Mouse (Mus musculus) gastrocnemius, postnatal 25 days (tissue): ENCODE results near the gene Smyd2. TPM values are rescaled to one million over a fixed set of nuclear protein-coding genes. Genes with fewer than 3 reads are reported as not detected.

Source experiments
- DNase-seq: peaks from one replicate; pipeline ENCODE4 v3.0.0; 2022
- long read RNA-seq, 2 experiments: library from polyadenylated mRNA; stranded (forward); transcript quantifications; one replicate each; pipeline ENCODE4 v2.0.0; 2021
- total RNA-seq, 2 experiments: library from RNA; stranded (reverse); gene quantifications; 1 replicate in 1 of 2; 2 replicates in 1 of 2; pipeline ENCODE4 v1.2.3; 2021

Gene Smyd2
- total RNA-seq = 100 to 1,000 TPM; 124 to 197 TPM
- long read RNA-seq, experiment 1, transcript Smyd2-203 (2 exons, 489 nt) = minor isoform, 12 of 256 reads
- long read RNA-seq, experiment 1, transcript Smyd2-201 (12 exons, 1,680 nt) = major isoform, 174 of 256 reads
- long read RNA-seq, experiment 1, partial matches to known transcripts = 25 of 256 reads
- long read RNA-seq, experiment 1, other reads (novel, unspliced or antisense) = 43 of 256 reads
- long read RNA-seq, experiment 2, transcript Smyd2-201 (12 exons, 1,680 nt) = major isoform, 219 of 292 reads
- long read RNA-seq, experiment 2, transcript Smyd2-203 (2 exons, 489 nt) = minor isoform, 18 of 292 reads
- long read RNA-seq, experiment 2, partial matches to known transcripts = 20 of 292 reads
- long read RNA-seq, experiment 2, other reads (novel, unspliced or antisense) = 33 of 292 reads

DNA sequence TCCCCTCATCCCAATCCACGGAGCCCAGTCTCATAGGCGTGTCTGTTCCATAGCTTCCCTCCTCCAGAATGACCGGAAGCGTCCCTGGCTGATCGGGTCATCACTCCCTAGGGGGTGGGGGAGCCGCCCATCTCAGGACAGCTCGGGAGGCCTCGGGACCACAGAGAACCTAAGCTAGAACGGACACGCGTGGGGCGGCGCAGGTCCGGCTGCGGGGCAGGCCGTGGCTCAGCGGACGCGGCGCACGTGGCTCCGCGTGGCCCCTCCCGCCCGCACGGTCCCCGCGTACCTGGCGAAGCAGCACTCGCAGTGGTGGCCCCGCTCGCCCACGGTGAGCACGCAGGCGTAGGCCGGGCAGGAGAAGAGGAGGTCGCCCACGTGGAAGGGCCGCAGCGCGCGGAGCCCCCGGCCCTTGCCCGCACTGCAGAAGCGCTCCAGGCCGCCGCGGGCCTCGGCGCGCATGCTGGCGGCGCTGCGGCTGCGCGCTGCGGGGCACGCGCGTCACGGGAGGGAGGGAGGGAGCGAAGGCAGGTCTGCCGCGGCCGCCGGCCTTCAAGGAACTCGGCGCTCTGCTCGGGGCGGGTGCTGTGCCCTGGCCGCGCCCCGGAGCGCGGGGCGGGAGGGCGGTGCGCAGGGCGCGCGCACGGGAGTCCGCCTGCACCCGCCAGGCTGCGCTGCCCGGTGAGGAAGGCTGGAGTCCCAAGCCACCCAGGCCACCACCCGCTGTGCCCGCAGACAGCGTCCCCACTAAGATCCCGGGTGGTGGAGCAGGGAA is at the start of gene Smyd2:
Smyd2 (minus strand) TSS at position 546 of the 775 bp plus-strand sequence.
- peak; percentile 83 for DNase-seq

- peak; percentile 33 for DNase-seq
These were observed 48.2 kb upstream of the Smyd2 start for GRCm38 (mm10) chr1:189970381-189970780.

DNA sequence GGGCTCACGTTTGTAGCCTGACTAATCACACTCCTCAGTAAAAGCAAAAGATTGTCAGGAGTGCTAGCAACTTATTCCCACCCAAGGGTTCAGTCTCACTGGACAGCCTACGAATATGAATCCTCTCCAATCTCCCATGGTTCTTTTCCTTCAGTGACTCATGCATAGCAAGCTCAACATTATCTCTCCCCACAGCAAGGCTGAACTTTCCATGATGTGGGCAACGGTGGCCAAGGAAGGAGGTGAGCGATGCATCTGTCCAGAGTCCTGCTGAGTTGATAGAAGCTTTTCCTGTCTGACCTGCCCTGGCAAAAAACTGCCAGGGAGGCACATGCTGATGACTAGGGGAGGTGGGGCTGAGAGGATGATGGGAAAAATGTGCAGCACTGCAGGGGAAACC is 45.9 kb upstream of the Smyd2 start:
- DNase-seq = no peak

DNA sequence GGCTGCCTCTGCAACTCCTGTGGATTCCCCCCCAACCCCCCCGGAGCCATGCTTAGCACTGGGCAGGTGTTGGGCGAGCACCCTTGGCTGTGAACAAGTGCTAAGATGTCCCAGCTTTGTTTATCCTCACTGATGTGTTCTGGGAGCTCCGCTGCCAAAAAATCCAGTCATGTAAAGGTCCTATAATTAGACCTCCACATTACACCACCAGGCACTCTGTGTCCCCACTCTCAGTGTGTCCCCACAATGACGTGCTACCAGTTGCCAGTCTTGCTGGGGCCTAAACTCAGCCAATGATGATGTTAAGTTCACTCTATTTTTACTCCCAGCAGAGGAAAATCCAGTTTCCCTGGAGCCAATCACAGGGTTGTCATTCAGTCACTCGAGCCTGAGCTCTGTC is 38.3 kb upstream of the Smyd2 start:
- peak; percentile 79 for DNase-seq

GRCm38 (mm10) chr1:189959802-189960201 is 37.6 kb upstream of the Smyd2 start:
- no peak for DNase-seq

GRCm38 (mm10) chr1:189951861-189952260 is 29.7 kb upstream of the Smyd2 start:
- DNase-seq = no peak

- no peak for DNase-seq
These were observed 25.2 kb upstream of the Smyd2 start for GRCm38 (mm10) chr1:189947411-189947810.

DNA sequence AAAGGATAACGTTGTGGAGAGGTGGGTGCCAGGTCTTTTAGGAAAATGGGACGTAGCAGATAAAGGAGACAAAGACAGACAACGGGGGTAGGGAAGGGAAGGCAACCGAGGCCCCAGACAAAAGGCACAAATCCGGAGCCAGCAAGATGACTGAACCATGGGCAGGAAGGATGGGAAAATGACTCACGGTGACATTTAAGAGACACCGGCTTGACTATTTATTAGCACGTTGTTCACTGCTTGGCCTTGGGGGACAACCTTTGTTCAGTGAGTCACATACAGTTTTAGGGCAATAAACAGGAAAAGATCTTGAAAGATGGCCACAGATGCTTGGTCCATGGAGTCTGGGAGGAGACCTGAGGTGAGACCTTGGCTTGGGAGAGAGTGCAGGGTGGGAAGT is 24.0 kb upstream of the Smyd2 start:
- DNase-seq = no peak

GRCm38 (mm10) chr1:189941786-189942185 is 19.6 kb upstream of the Smyd2 start:
- DNase-seq = no peak

DNA sequence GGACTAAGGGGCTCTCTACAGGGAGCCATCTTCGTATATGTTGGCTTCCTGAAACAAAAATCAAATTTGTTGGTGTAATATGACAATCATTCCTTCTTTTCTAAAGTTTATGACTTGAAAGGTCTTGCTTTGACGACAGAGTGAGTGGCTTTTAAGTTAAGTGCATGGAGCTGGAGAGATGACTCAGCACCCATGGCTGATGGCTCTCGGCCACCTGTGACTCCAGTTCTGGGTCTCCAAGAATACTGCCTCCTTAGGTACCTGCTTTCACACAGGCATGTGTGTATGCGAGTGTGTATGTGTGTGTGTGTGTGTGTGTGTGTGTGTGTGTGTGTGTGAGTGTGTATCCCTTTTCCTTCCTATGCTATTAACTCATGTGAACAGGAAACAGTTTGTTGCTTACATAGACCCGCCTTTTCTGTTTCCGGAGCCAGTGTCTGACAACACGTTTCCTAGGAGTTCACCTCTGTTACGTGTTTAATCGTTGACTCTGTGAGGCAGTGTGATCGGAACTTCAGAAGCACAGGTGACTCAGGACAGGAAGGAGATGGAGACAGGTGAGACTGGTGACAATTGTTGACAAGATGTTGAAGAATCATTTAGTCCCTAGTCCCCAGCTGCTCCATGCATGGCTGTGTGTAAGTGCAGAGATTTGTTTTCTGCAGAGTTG is 14.4 kb upstream of the Smyd2 start:
- DNase-seq = no peak

DNA sequence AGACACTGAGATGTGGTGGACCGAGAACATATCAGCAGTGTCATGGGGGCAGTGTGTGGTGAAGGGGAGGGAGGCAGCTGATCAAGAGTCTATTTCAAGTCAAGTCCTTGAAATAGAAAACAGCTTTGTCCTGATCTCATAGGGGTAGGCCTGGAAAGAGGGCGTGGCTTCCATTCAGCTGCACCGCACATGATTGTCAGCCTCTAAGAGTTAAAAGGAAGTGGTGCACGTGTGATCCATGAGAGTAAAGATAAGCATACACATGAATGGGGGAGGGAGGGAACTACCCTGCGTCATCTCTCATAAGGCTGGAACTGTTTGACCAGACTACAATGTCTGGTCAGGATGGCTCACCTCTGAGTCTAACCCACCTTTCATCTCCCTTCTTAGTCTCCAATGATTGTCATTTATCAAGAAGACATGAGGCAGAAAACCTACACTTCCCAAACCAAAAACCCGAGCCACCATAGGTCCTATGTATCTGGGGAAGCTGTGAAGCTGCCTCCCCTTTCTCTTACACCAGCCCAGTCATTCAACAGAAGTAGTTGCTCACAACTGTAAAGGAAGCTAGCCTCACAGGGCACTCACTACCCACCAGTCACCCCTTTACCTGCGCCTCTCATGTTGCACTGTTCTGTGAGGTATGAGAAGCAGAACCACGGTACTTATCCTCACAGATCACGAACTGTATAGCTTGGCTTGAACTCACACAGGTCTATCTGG is 11.5 kb upstream of the Smyd2 start:
- no peak for DNase-seq

- DNase-seq = no peak
These were observed 10.8 kb upstream of the Smyd2 start for GRCm38 (mm10) chr1:189932976-189933375.

DNA sequence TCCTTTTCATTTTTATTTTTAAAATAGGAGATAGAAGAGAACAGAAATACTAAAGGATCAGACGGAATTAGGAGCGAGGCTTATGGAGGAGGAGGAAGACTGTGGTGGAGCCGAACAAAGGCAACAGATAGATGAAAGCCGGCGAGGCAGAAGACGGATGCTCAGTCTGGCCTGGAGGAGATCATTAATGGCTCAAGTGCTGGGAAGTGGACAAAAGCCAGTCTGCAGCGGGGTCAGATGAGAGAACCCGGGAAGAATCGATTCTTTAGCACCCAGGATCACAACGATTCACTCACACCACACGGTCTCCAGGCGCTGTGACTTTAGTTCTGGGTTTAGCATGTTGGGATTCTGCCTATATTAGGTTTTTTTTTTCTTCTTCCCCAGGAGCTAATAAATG is 10.0 kb upstream of the Smyd2 start:
- DNase-seq = no peak

DNA sequence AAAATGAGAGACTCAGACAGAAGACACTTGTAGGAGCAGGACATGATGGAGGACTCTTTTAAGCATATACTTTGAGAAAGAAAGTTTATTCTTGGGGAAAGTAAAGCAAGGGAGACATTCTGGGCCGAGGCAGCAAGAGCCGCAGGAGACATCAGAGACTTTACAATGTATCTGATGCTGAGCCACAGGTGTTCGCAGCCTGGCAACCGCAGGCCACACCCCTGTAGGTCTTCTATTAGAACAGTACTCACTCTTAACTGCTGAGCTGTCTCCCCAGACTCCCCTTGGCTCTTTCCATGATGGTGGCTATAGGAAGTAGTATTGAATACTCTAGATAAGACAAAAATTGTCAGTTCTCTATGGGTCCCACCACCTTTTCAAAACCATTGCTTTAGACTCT is 7.7 kb upstream of the Smyd2 start:
- DNase-seq = no peak

DNA sequence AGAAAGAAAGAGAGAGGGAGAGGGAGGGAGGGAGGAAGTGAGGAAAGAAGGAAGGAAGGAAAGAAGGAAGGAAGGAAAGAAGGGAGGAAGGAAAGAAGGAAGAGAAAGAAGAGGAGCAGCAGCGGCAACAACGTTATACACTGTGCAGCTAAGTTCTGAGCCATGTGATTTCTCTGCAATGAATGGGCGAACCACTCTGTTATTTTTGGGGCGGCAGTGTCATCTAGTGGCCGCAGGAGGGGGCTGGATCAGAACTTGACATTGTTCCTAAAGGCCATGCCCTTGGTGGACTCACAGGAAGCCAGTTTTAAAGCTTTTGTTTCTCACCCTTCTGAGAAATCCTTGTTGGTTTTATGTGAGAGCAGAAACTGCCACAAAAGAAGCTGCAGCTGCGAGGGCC is 5.5 kb upstream of the Smyd2 start:
- peak; percentile 59 for DNase-seq

- no peak for DNase-seq
These were observed 4.1 kb upstream of the Smyd2 start for GRCm38 (mm10) chr1:189926279-189926678.

- peak; percentile 83 for DNase-seq
These were observed 1.9 kb upstream of the Smyd2 start for GRCm38 (mm10) chr1:189923871-189924568.

DNA sequence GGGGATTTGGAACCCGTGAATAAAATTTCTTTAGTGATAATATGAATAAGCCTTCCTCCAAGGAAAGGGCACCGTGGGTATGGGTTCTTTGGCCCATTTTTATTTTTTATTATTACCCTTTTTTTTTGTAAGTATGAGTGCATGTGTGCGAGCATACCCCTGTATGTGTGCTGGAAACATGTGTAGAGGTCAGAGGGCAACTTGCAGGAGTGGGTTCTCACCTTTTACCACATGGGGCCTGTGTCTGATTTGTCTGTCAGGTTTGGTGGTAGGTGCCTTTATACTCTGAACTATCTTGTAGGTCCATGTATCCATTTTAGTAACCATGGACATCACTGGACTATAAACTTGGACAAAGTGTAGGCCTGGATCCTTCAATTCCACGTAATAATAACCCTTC is 994 bp upstream of the Smyd2 start:
- no peak for DNase-seq

GRCm38 (mm10) chr1:189922721-189923120 is 558 bp upstream of the Smyd2 start:
- peak; percentile 48 for DNase-seq

GRCm38 (mm10) chr1:189921568-189921817 is 670 bp downstream of the Smyd2 start:
- no peak for DNase-seq

DNA sequence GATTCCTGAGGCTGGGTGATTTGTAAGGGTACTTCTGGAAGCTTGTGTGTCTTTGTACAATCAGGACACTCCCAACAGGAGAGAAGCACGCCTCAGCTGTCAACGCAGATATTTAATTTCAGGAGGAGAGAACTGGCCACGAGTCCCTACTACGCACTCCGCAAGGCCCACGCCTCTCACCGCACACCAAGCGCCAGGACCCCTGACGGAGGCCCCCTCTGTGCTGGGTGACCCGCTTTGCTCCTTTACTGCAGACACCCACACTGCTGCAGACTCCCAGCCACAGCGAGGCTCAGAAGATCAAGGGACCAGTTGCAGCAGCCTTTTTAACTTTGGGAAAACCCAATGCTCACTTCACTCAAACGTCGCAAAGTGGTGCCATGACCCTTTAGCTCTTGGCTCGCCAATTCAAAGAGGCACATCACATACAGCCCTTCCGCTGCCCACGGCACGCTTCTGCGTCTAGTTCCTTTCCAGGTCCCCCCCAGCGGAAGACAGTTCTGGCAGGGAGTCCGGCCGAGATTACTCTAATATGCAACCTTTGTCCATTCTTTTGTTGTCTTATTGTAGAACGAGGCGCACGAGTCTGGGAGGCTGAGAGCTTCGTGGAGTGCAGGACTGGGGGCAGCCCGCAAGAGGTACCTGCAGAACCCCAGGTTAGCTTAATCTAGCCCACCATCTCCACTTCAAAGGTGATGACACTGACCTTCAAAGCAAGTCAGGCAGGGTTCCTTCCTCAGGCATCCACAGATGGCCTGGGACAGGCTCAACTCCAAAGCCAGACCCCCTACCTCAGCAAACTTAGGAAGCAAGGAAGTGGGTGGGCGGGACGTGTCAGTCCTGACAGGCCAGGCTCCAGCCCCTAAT is 1.2 kb downstream of the Smyd2 start:
- DNase-seq = no peak
